Mouse (Mus musculus): Measurements from ENCODE around the gene Gpr146. TPM values are rescaled to one million over a fixed set of nuclear protein-coding genes. Genes with fewer than 3 reads are reported as not detected.
"Not testable (repeated sequence)": the region's sequence is repeated elsewhere in the genome, so short reads cannot be mapped to it uniquely, and the experiment has no call there.

Gpr146 gene
- 3.1 and 4.0 TPM in 2 replicates for polyA plus RNA-seq (2015; fragmentation: Nextera tagmentation; extraction: Ambion mirVana)

- Histone ChIP-seq H3K4me2 (ENCODE audit: low read length) (no peak within 1 kb of the TSS), H3K9ac (ENCODE audit: low read depth, low read length) (no peak within 1 kb of the TSS), H3K4me1 (ENCODE audit: control insufficient read depth, insufficient read depth, low read depth, low read length) (peaks cover 21% of the 10 kb centered on the region), H3K27ac (ENCODE audit: low read depth, low read length) (0 out of 2 replicates have a peak within 1 kb of the TSS, but pooled peaks have one; percentile 1), H3K4me3 (ENCODE audit: low read length) (no peak within 1 kb of the TSS), H3K27me3 (replicated peaks; ENCODE audit: control insufficient read depth, insufficient read depth, low read length) (no peaks in the 10 kb centered on the region), H3K9me3 (ENCODE audit: control insufficient read depth, low read length) (no peaks in the 10 kb centered on the region), H3K36me3 (ENCODE audit: control insufficient read depth, insufficient read depth, low read length) (no peaks in the 10 kb centered on the region)
- WGBS: 75% methylated on average over 18 of the region's 18 CpGs
- ATAC-seq: no peak
Observed at GRCm38 (mm10) chr5:139377468-139378270, at the start of gene Gpr146. Gene Gpr146 (plus strand): TSS chr5:139377697.

- Histone ChIP-seq H3K4me1 (ENCODE audit: control insufficient read depth, insufficient read depth, low read depth, low read length) (0 out of 2 replicates have a peak, but pooled peaks cover 2% of the 10 kb centered on the region), H3K27me3 (replicated peaks; ENCODE audit: control insufficient read depth, insufficient read depth, low read length) (no peaks in the 10 kb centered on the region; the same call in 1 of the 2 replicates), H3K4me2 (ENCODE audit: low read length) (no peak overlapping the region), H3K4me3 (ENCODE audit: low read length) (no peak overlapping the region), H3K9ac (ENCODE audit: low read depth, low read length) (no peak overlapping the region), H3K9me3 (ENCODE audit: control insufficient read depth, low read length) (no peaks in the 10 kb centered on the region), H3K36me3 (ENCODE audit: control insufficient read depth, insufficient read depth, low read length) (peaks cover 7% of the 10 kb centered on the region; the same call in 1 of the 2 replicates), H3K27ac (ENCODE audit: low read depth, low read length) (no peak overlapping the region)
- ATAC-seq: no peak
- WGBS: 68% methylated on average over 7 of the region's 7 CpGs
Observed at GRCm38 (mm10) chr5:139330766-139331165, 46.7 kb upstream of the Gpr146 start.

GRCm38 (mm10) chr5:139331742-139332141 is 45.8 kb upstream of the Gpr146 start:
- 0 out of 2 replicates have a peak, but pooled peaks cover 2% of the 10 kb centered on the region for H3K4me1 ChIP-seq (ENCODE audit: control insufficient read depth, insufficient read depth, low read depth, low read length)
- no peaks in the 10 kb centered on the region; the same call in 1 of the 2 replicates for H3K27me3 ChIP-seq (replicated peaks; ENCODE audit: control insufficient read depth, insufficient read depth, low read length)
- H3K9me3 ChIP-seq (ENCODE audit: control insufficient read depth, low read length): no peaks in the 10 kb centered on the region
- 0 out of 2 replicates have a peak, but pooled peaks have one; percentile 26 for ATAC-seq
- H3K27ac ChIP-seq (ENCODE audit: low read depth, low read length): no peak overlapping the region
- H3K9ac ChIP-seq (ENCODE audit: low read depth, low read length): no peak overlapping the region
- H3K4me2 ChIP-seq (ENCODE audit: low read length): no peak overlapping the region
- no peak overlapping the region for H3K4me3 ChIP-seq (ENCODE audit: low read length)
- peaks cover 14% of the 10 kb centered on the region for H3K36me3 ChIP-seq (ENCODE audit: control insufficient read depth, insufficient read depth, low read length)
- 20% methylated on average over 8 of the region's 8 CpGs for WGBS

- Histone ChIP-seq H3K9me3 (ENCODE audit: control insufficient read depth, low read length) (no peaks in the 10 kb centered on the region), H3K27me3 (replicated peaks; ENCODE audit: control insufficient read depth, insufficient read depth, low read length) (no peaks in the 10 kb centered on the region), H3K4me3 (ENCODE audit: low read length) (no peak overlapping the region), H3K4me2 (ENCODE audit: low read length) (no peak overlapping the region), H3K4me1 (ENCODE audit: control insufficient read depth, insufficient read depth, low read depth, low read length) (0 out of 2 replicates have a peak, but pooled peaks cover 2% of the 10 kb centered on the region), H3K27ac (ENCODE audit: low read depth, low read length) (no peak overlapping the region), H3K9ac (ENCODE audit: low read depth, low read length) (no peak overlapping the region), H3K36me3 (ENCODE audit: control insufficient read depth, insufficient read depth, low read length) (peaks cover 22% of the 10 kb centered on the region)
- no peak for ATAC-seq
- WGBS: 90% methylated on average over 8 of the region's 8 CpGs
Observed at GRCm38 (mm10) chr5:139332590-139333272, 44.8 kb upstream of the Gpr146 start.

GRCm38 (mm10) chr5:139333301-139334013 is 44.0 kb upstream of the Gpr146 start:
- no peak for ATAC-seq
- no peaks in the 10 kb centered on the region for H3K9me3 ChIP-seq (ENCODE audit: control insufficient read depth, low read length)
- WGBS: 78% methylated on average over 16 of the region's 16 CpGs

GRCm38 (mm10) chr5:139334394-139334793 is 43.1 kb upstream of the Gpr146 start:
- H3K27ac ChIP-seq (ENCODE audit: low read depth, low read length): not testable (repeated sequence)

More at GRCm38 (mm10) chr5:139333301-139334013, 44.0 kb upstream of the Gpr146 start:
- H3K9ac ChIP-seq (ENCODE audit: low read depth, low read length): no peak overlapping the region; the same call in 1 of the 2 replicates
- H3K4me3 ChIP-seq (ENCODE audit: low read length): no peak overlapping the region
- 0 out of 2 replicates have a peak, but pooled peaks cover 2% of the 10 kb centered on the region for H3K4me1 ChIP-seq (ENCODE audit: control insufficient read depth, insufficient read depth, low read depth, low read length)
- H3K27ac ChIP-seq (ENCODE audit: low read depth, low read length): no peak overlapping the region
- no peaks in the 10 kb centered on the region for H3K27me3 ChIP-seq (replicated peaks; ENCODE audit: control insufficient read depth, insufficient read depth, low read length)
- no peak overlapping the region for H3K4me2 ChIP-seq (ENCODE audit: low read length)
- H3K36me3 ChIP-seq (ENCODE audit: control insufficient read depth, insufficient read depth, low read length): peaks cover 25% of the 10 kb centered on the region

GRCm38 (mm10) chr5:139335634-139336033 is 41.9 kb upstream of the Gpr146 start:
- Histone ChIP-seq H3K27ac (ENCODE audit: low read depth, low read length) (no peak overlapping the region), H3K36me3 (ENCODE audit: control insufficient read depth, insufficient read depth, low read length) (peaks cover 38% of the 10 kb centered on the region), H3K4me2 (ENCODE audit: low read length) (no peak overlapping the region), H3K4me3 (ENCODE audit: low read length) (no peak overlapping the region), H3K27me3 (replicated peaks; ENCODE audit: control insufficient read depth, insufficient read depth, low read length) (no peaks in the 10 kb centered on the region), H3K9ac (ENCODE audit: low read depth, low read length) (no peak overlapping the region), H3K4me1 (ENCODE audit: control insufficient read depth, insufficient read depth, low read depth, low read length) (0 out of 2 replicates have a peak, but pooled peaks cover 2% of the 10 kb centered on the region), H3K9me3 (ENCODE audit: control insufficient read depth, low read length) (no peaks in the 10 kb centered on the region)
- peak; percentile 28; the same call in 1 of the 2 replicates for ATAC-seq
- 94% methylated on average over 4 of the region's 4 CpGs for WGBS

More at GRCm38 (mm10) chr5:139334394-139334793, 43.1 kb upstream of the Gpr146 start:
- not testable (repeated sequence) for H3K4me3 ChIP-seq (ENCODE audit: low read length); H3K9me3 ChIP-seq (ENCODE audit: control insufficient read depth, low read length); ATAC-seq; H3K4me2 ChIP-seq (ENCODE audit: low read length); H3K9ac ChIP-seq (ENCODE audit: low read depth, low read length); H3K27me3 ChIP-seq (replicated peaks; ENCODE audit: control insufficient read depth, insufficient read depth, low read length); H3K4me1 ChIP-seq (ENCODE audit: control insufficient read depth, insufficient read depth, low read depth, low read length)
- peaks cover 28% of the 10 kb centered on the region for H3K36me3 ChIP-seq (ENCODE audit: control insufficient read depth, insufficient read depth, low read length)
- WGBS: 82% methylated on average over 10 of the region's 10 CpGs

- no peaks in the 10 kb centered on the region for H3K9me3 ChIP-seq (ENCODE audit: control insufficient read depth, low read length)
- H3K27ac ChIP-seq (ENCODE audit: low read depth, low read length): no peak overlapping the region
- no peak overlapping the region for H3K4me3 ChIP-seq (ENCODE audit: low read length)
- WGBS: 77% methylated on average over 13 of the region's 13 CpGs
- no peak overlapping the region for H3K4me2 ChIP-seq (ENCODE audit: low read length)
- H3K36me3 ChIP-seq (ENCODE audit: control insufficient read depth, insufficient read depth, low read length): peaks cover 48% of the 10 kb centered on the region
- ATAC-seq: no peak
- no peaks in the 10 kb centered on the region for H3K4me1 ChIP-seq (ENCODE audit: control insufficient read depth, insufficient read depth, low read depth, low read length)
- H3K27me3 ChIP-seq (replicated peaks; ENCODE audit: control insufficient read depth, insufficient read depth, low read length): no peaks in the 10 kb centered on the region
- H3K9ac ChIP-seq (ENCODE audit: low read depth, low read length): no peak overlapping the region
Observed at GRCm38 (mm10) chr5:139337826-139338370, 39.6 kb upstream of the Gpr146 start.
